Mouse (Mus musculus) spleen, postnatal 14 days (tissue): ENCODE results near the gene Prpf8.
"Not testable (repeated sequence)": the region's sequence is repeated elsewhere in the genome, so short reads cannot be mapped to it uniquely, and the experiment has no call there.

Experiments used
- DNase-seq, 2 experiments: peaks; one replicate each; pipeline ENCODE4 v3.0.0; 2021 to 2022; ENCODE audit warnings: low spot score in 2 of 2

Prpf8 gene

GRCm38 (mm10) chr11:75534286-75535033 lies 47.8 kb downstream of the Prpf8 start:
- no peak for DNase-seq

GRCm38 (mm10) chr11:75535106-75535795 lies 48.6 kb downstream of the Prpf8 start:
- DNase-seq, result no peak

- no peak for DNase-seq
Measured at GRCm38 (mm10) chr11:75536255-75537024, 49.8 kb downstream of the Prpf8 start.

GRCm38 (mm10) chr11:75537025-75537414 lies 50.4 kb downstream of the Prpf8 start:
- DNase-seq, result no peak

GRCm38 (mm10) chr11:75537491-75538183 lies 51.0 kb downstream of the Prpf8 start:
- DNase-seq, result no peak

- no peak for DNase-seq
Measured at GRCm38 (mm10) chr11:75538184-75538969, 51.8 kb downstream of the Prpf8 start.

- no peak for DNase-seq
Measured at GRCm38 (mm10) chr11:75538970-75539299, 52.3 kb downstream of the Prpf8 start.

GRCm38 (mm10) chr11:75540209-75540608 lies 53.6 kb downstream of the Prpf8 start:
- DNase-seq, result no peak

GRCm38 (mm10) chr11:75540710-75541581 lies 54.3 kb downstream of the Prpf8 start:
- DNase-seq, result no peak

GRCm38 (mm10) chr11:75544713-75545112 lies 58.1 kb downstream of the Prpf8 start:
- no peak for DNase-seq

GRCm38 (mm10) chr11:75546057-75546456 lies 59.4 kb downstream of the Prpf8 start:
- DNase-seq, result no peak

- DNase-seq, result no peak
Measured at GRCm38 (mm10) chr11:75549658-75550111, 63.1 kb downstream of the Prpf8 start.

- DNase-seq, result no peak
Measured at GRCm38 (mm10) chr11:75550200-75550946, 63.8 kb downstream of the Prpf8 start.

- DNase-seq, result no peak
Measured at GRCm38 (mm10) chr11:75551321-75551720, 64.7 kb downstream of the Prpf8 start.

GRCm38 (mm10) chr11:75551961-75552441 lies 65.4 kb downstream of the Prpf8 start:
- no peak for DNase-seq

- DNase-seq, result no peak
Measured at GRCm38 (mm10) chr11:75552906-75553482, 66.4 kb downstream of the Prpf8 start.

- DNase-seq, result not testable (repeated sequence)
Measured at GRCm38 (mm10) chr11:75556006-75556405, 69.4 kb downstream of the Prpf8 start.

- no peak for DNase-seq
Measured at GRCm38 (mm10) chr11:75557142-75557541, 70.5 kb downstream of the Prpf8 start.

GRCm38 (mm10) chr11:75558101-75558500 lies 71.5 kb downstream of the Prpf8 start:
- DNase-seq, result no peak
